Mouse (Mus musculus) ovary, postnatal 14 days (tissue): Measurements from ENCODE around the gene Gpr88.
"Not testable (repeated sequence)": the region's sequence is repeated elsewhere in the genome, so short reads cannot be mapped to it uniquely, and the experiment has no call there.

ENCODE experiments used
- DNase-seq: peaks from one replicate; pipeline ENCODE4 v3.0.0; 2022; ENCODE audit warnings: low spot score

Gpr88 gene

DNA sequence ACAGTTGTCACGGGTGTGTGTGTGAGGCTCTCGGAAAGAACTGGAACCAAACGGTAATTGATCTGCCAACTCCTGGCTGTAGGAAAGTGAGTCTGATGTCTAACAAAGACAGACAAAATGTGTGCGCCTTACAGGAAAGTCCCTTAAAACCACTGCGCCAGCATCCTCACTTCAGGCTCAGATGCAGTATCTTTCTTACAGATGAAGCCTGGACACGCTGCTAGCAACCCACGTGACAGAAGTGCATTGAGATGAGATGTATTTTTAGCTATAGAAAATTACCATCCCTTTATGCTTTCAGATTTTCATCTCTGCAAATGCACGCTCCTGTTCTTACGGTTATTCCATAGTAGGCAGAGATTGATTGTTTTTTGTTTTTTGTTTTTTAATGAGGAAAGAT, 10.6 kb downstream of the Gpr88 start:
- DNase-seq: no peak

DNA sequence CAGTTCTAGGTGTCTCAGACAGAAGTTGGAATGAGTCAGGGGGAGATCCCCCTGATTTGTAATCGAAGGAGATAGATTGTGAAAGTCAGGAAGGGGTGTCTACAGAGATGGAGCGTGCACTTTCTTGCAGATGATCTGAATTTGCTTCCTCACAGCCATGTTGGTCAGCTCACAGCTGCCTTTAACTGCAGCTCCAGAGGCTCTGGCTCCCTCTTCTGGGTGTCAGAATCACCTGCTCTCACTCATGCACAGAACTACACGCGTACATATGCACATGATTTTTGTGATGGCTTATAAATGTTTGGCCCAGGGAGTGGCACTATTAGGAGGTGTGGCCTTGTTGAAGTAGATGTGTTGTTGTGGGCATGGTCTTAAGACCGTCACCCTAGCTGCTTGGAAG, 15.8 kb downstream of the Gpr88 start:
- no peak for DNase-seq

DNA sequence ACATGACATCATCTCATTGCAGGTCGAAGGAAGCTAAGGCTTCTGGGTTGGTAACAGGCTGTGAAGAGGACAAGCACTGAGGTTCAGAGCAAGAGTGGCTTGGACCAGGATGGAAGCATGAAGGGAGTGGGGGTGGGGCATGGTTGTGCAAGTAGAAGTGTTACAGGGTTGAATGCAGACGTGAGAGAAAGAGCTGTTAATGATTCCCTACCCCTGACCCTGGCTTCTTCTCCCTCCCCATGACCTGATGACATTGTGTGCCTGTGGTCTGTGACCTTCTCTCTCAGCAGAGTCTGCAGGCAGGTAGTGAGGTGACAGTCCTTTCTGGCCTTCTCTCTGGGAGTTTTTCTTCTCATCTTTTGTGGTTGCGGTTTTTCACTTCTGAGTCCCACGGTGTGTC, 16.4 kb downstream of the Gpr88 start:
- DNase-seq: no peak

DNA sequence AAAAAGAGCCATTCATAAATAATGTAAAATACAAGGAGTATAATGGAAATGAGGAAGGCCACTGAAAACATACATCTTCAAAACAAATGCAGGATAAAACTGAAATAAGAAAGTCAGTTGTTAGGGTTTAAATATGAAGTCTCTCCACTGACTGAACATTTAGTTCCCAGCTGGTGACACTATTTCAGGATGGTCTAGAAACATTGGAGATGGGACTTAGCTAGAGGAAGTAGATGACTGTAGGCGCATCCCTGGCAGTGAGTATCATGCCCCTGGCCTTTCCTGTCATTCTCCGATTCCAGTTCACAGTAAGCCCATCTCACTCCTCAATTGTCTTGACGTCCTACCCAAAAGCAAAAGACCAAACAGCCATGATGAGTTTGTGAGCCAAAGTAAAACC, 19.8 kb downstream of the Gpr88 start:
- DNase-seq: no peak

DNA sequence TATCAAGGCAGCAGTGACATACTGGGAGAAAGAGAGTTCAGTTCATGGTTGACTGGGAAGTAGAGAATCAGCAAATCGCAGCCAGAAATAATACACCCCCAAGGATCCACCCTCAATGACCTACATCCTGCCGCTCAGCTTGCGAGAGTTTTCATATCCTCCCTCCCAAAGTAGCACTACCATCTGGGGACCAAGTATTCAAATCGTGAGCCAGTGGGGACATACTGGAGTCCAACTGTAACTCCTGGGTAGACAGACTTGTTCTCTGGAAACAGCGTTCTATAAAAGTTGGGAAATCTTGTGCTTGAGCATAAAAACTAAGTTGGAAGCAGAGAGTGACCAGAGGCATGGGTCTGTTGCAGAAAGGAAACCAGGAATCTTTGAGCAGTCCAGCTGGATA, 20.5 kb downstream of the Gpr88 start:
- no peak for DNase-seq

DNA sequence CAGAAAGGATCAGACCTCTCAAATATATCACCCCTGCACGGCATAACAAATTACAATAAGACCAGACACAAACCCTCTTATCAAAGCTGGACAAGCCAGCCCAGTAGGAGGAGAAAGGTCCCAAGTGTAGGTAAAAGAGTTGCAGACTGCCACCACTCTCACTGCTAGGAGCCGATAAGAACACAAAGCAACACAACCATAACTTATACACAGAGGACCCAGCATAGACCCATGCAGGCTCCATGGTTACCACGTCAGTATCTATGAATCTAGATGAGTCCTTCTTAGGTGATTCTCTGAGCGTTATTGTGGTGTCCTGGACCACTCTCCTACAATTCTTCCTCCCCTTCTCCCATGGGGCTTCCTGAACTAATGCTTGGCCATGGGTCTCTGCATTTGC, 24.0 kb downstream of the Gpr88 start:
- DNase-seq: no peak

DNA sequence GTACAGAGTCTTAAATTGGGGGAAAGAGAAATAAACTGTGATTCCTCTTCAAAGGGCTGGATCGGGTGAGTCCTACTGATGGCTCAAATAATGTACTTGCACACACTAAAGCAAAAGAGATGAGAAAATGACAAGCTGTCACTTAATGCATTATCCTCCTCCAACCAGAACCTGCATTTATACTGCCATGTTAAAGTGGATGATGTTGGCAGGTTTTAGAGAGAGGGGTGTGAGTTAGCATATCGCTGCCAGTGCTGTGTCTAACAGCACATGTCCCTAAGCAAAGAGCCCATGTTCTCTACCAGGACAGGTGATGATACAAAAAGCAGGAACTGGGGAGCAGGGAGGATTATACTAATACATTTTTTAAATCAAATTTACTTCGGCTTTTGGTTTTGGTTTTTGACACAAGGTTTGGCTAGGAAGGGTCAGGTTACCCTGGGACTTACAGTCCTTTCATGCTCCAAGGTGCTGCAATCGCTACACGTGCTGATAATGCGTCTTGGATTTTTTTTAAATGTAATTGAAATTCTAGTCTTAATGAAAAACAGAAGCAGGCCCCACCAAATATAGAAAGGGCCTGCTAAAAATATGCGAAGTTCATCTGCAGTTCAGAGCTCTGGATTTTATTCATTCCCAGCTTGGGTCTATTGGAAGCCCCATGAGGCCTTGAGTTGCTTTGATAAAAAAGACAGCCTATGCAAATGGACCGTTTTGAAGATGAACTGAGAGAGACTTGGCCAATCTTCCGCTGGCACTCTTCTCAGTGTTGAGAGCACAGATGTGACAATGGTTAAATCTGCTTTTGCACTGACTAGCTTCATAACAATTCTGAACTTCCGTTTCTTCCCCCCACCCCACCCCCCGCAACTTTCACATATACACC, 24.7 kb downstream of the Gpr88 start:
- no peak for DNase-seq

DNA sequence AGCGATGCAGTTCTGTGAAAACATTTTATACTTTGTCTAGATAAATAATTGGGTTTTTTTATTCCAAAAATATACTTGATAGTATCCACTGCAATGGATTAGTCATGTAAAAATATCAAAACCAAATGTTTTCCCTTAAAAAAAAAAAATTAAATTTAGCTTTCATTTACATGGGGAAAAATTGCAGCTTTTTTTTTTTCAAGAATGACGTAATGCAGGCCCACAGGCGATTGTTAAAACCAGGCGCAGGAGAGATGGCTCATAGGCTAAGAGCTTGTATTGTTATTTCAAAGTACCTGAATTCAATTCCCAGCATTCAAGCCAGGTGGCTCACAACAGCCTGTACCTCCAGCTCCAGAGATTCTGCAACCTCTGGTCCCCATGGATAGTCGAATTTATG, 25.9 kb downstream of the Gpr88 start:
- DNase-seq: no peak

DNA sequence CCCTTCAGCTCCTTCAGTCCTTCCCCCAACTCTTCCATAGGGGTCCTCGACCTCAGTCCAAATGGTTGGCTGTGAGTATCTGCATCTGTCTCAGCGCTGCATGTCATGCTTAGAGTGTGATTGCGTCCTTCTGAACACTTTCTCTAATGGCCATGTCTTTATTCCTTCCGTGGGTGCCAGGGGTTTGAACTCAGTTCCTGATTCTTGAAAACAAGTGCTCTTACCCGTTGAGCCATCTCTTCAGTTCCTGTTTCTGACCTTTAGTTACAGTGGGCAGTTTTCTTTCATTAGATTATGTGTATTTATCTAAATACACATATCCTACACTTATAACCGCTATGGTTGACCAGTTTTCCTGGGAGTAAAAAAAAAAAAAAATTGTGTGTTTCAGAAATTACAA, 26.4 kb downstream of the Gpr88 start:
- DNase-seq: no peak

DNA sequence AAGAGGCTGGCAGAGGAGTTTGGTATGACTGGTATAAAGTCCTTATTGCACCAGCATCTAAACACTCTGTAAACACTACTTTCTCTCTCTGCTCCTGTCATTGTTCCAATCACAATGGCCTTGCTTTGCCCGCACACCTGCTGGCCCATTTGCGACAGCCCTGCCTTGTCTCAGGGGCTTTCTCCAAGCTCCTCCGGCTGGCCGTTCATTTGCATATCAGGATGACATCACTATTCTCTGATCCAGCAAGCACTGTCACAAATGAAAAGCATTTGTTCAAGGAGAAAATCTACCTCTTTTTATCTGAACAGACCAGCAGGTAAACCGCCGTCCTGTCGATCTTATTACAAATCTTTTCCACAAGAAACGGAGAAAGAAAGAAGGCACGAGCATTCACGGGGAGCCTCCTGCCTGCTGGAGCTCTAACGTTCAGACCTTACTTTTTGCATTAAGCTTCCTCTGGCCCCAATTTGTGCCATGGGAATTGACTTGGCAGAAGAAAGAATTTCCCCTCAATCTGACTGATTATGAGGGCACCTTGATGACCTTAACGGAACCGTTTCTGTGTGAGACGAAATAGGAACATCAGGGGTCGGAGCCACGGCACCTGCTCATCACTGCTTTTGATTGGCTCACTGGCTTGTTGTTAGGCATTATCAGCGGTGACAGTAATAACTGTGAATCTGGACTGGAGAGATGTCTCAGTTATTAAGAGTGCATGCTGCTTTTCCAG, 30.6 kb downstream of the Gpr88 start:
- DNase-seq: no peak

DNA sequence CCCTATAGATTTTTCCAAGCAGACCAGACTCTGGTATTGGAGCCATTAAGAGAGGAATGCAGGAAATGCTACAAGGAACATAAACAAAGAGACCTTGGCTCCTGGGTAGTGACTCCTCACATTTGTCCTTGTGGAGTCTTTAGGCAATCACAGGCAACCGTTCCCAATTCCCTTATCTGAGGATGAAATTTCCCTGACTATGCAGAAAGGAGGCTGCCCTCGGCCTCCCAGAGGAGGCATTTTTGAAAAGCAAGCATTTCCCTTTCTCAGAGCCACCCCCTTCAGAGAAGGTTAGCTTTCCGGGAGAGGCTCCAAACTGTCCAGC, 31.7 kb downstream of the Gpr88 start:
- DNase-seq: no peak

DNA sequence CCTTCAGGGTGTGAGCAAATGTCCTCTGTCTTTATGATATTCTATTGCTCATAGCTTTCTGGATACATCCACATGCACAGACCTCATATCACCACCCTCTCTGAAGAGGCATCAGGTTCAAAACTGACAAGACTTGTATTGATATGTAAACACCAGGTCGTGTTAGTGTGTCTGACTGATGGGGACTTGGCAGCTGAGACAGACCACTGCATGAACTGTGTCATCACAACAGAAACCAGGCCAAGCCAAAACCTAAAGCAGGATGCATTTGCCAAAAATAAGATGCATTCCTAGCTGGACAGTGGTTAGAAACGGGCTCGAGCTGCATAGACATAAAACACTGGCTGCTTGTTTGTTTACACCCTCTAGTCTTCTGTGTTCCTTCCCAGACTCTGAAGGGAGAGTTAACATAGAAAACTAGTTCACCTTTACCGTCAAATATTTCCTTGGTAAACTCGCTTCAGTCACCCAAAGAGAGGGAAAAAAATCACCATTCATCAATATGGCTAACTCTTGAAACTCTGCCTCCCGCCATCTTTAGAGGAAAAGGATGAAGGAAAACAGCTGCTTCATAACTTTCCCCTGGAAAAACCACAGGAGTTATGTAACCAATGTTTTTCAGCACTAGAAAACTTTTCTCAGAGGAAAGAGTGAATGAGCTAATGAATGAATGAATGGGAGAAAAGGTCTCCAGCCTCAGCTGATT, 32.2 kb downstream of the Gpr88 start:
- no peak for DNase-seq

DNA sequence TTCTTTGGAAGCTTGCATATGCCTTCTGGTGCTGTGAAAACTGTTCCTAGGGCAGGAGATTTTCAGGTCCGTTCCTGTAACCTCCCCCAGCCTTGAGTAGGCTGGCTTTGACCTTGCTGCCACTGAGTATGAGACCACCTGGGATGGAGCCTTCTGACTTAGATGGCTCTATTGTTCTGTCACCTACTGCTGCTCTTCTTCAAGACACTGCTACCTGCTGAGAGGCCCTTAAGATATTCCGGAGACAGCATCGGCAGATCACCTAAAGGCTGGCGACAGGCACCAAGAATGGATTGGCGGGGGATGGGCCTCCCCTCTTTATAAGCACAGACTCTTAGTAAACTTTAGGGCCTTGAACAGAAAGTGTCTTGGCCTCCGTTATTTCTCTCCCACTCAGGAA, 35.9 kb downstream of the Gpr88 start:
- not testable (repeated sequence) for DNase-seq

DNA sequence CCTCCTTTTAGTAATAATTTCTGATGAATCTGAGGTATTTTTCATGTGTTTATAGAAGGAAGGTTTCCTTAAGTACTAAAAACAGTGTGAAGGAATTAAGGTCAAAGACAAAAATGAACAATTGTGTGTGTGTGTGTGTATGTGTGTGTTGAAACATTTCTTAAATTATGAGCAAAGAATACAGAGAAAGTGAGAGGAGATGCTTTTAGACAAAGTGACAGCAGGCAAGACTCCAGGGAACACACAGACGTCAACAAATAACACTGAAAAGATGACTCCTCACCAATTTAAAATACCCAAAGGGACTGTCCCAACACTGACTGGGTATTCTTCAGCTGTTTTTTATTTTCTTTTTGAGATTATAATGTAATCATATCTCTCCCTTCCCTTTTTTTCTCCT, 37.0 kb downstream of the Gpr88 start:
- no peak for DNase-seq

DNA sequence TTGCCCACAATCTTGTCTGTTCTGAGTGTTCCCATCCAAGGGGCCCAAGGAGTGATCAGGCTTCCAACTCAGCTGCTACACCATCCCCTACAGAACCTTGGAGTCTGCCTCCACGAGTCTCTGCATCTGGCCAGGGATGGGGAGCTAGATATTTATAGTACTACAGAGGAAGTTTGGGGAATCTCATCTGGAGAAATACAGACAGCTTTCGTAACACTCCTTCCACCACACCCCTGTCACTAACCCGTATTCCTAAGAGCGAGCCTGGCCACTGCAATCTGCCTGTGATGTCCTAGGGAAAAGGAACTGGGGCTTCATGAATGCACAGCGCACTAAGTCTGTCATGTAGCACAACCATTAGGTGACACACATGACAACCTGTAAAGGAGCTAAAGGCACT, 41.7 kb downstream of the Gpr88 start:
- DNase-seq: no peak

DNA sequence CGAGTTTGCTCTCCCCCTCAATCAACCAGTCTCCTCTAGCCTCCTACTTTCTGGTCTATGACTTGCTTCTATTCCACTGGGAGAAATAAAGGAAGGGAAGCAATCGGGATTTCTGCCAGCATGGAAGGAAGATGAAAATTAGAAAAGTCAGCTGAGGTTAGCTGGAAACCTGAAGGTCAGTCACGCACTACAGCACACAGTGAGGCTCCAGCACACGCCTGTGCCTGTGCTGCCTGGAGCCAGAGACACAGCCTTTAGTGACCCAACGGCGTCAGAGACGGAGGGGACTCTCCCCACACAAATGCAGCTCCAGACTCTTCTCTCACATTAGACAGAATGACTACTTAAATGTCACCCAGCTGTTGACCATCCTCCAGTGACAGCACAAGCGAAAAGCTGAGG, 42.6 kb downstream of the Gpr88 start:
- DNase-seq: no peak

DNA sequence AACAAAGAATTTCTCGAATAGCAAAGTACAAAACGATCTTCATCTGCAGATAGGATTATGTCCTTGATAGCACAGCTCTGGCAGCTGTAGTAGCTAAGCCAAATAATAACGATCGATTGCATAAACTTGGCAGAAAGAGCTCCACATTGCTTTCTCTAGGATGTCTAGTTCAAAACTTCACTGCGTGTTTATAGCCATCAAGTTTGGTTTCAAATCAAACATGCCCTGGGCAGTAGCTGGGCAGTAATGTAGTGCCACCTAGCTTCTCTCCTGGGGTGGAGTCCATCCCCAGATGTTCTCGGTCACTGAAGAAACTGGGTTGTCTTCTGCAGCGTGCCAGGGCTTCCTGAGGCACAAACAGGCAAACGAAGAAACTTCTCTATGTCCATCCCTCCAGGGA, 44.1 kb downstream of the Gpr88 start:
- DNase-seq: no peak

DNA sequence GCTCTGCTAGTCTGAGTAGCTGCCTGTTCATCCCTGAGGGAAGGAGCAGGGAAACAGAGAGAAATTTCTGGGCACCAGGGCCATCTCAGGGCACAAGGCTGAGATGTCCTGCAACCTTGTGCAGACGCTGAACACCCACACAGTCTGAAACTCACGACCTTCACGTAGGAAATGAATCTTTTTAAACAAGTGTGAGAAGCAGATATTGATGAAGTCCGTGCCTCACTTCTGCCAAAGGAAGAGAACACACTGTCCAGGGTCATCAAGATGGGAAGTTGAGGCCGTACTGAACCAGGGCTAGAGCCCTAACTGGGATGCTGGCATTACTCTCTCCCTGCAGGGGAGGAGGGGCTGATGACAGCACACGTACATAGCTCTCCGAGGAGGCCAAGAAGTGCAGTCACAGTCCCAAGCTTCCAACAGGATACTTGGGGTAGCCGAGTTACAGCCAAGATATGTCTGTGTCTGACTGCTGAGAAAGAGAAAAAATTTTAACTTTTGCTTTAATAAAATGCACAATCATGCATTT, 46.9 kb downstream of the Gpr88 start:
- DNase-seq: no peak

DNA sequence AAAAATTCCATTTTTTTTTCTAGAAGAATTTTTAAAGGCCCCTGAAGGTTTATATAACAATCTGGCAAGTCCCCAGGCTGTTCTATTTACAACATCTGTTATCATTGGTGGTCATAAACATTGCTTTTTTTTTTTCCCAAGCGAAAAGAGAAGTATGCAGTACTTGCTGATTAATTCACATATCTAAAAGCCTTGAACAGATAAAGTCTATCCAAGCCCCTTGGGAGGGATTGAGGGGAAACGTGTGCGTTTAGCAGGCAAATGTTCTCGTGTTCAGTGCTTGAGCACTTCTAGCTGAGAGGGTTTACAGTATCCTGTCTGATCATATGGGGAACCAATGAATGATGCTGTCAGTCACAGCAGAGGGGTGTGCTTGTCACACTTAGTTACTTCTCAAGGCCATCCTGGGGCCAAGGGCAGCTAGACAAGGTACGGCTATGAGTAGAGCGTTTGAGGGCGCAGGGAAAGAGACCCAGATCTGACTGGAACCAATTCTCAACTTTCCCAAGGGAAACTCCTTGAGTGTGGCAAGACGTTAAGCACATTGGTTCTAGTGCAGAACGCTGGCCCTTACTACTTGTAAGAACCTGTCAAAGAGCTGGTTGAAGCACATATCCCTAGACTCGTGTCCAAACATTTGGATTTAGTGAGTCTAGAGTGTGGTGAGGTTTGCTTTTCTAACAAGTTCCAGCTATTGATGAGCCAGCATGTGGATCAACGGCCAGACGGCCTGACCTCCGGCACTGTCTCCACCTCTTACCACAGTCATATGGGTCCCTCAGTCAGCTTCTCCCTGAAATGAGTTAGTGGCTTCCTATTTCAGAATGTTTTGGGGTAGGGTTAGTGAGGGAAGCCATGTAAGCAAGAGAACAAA, 47.7 kb downstream of the Gpr88 start:
- DNase-seq: no peak

DNA sequence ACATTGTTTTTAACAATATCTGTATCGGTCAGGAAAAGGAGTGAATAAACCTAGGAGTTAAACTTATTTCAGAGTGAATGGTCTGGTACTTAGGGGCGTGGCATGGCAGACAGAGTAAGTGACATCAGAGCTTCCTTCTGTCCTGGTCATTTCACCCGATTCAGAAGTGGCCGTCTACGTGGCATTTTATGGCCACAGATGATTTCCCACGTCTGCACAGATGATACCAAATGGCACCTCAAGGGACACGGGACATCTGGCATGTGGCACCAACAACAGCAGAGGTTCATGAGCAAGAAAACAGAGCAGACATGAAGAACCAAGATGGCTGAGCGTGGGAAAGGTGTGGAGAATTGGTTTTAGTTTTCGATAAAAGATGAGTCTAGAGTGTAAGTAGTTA, 48.7 kb downstream of the Gpr88 start:
- DNase-seq: no peak

DNA sequence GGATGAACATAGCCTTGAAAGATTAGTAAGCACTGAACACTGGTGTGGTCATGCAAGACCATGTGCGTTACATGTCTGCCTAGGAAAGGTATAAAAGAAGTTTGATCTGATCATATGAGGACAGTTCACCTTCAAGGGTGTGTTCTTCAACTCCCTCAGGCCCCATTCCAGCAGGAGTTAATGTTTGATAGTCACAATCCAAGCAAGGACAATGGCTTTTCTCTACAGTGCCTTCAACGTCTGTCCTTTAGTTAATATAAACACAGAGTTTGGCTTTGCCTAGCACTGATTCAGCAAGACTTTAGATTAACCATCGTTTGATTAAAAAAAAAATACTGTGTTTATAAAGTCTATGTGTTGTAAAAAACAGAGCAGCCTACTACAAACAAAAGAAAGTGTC, 49.4 kb downstream of the Gpr88 start:
- no peak for DNase-seq

DNA sequence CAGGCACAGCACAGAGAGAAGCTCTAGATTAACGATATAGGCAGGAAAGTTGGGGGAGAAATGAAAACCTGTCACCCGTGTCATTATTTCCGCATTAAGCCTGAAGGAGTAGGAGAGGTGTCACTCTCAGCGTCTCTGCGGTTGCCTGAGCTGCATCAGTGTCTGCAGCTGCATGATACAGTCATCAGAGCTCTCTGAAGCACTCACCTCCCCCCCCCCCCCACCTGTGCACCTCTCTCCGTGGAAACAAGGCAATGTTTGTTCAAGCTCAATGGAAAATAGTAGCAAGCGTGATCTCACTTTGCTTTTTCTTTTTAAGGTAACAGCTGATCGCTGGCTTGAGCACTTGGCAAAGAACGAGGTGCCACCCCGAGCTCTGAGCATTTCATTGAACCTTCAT, 53.2 kb downstream of the Gpr88 start:
- DNase-seq: no peak
